Mouse (Mus musculus) forebrain, embryonic 15.5 days (tissue): Measurements from ENCODE around the gene C2cd4d. TPM values are rescaled to one million over a fixed set of nuclear protein-coding genes. Genes with fewer than 3 reads are reported as not detected.
A peak's percentile ranks its signal among the peaks of the same experiment; 100 is the strongest.

ENCODE experiments used
- ATAC-seq: fragments of 200-750 bp; cut with Nextera tagmentation; replicated peaks from 2 replicates; pipeline ENCODE4 v1.8.0; 2017; ENCODE audit warnings: mild to moderate bottlenecking, moderate TSS enrichment, moderate library complexity
- H3K27ac ChIP-seq: fragments of 300-500 bp; sonication (generic); replicated peaks from 2 replicates; pipeline ENCODE4 v1.5.1; 2015; ENCODE audit warnings: mild to moderate bottlenecking, inconsistent platforms
- H3K27me3 ChIP-seq: fragments of 300-500 bp; sonication (generic); 2 replicates; pipeline ENCODE4 v1.6.1; 2015; ENCODE audit warnings: inconsistent platforms
- H3K36me3 ChIP-seq: fragments of 300-500 bp; sonication (generic); 2 replicates; pipeline ENCODE4 v1.6.1; 2015; ENCODE audit warnings: mild to moderate bottlenecking, inconsistent platforms
- H3K4me1 ChIP-seq: fragments of 300-500 bp; sonication (generic); 2 replicates; pipeline ENCODE4 v1.6.1; 2015; ENCODE audit warnings: inconsistent platforms
- H3K4me2 ChIP-seq: fragments of 300-500 bp; sonication (generic); replicated peaks from 2 replicates; pipeline ENCODE4 v1.6.1; 2015; ENCODE audit warnings: mild to moderate bottlenecking, inconsistent platforms
- H3K4me3 ChIP-seq: fragments of 300-500 bp; sonication (generic); 2 replicates; pipeline ENCODE4 v1.5.1; 2015; ENCODE audit warnings: mild to moderate bottlenecking, inconsistent platforms
- H3K9ac ChIP-seq: fragments of 300-500 bp; sonication (generic); replicated peaks from 2 replicates; pipeline ENCODE4 v1.6.1; 2015; ENCODE audit warnings: mild to moderate bottlenecking, inconsistent platforms
- H3K9me3 ChIP-seq: fragments of 300-500 bp; sonication (generic); 2 replicates; pipeline ENCODE4 v1.6.1; 2016; ENCODE audit warnings: inconsistent platforms
- WGBS: fragments of 180-500 bp; shearing (Covaris S2); methylation state at CpG from one replicate; pipeline ENCODE4 v1.1.7; 2015; ENCODE audit warnings: mixed read lengths; 5-methylcytosine and 5-hydroxymethylcytosine counted together
- polyA plus RNA-seq: library from polyadenylated mRNA; unstranded; fragments of >200 nt; fragmentation: Nextera tagmentation; extraction: Ambion mirVana; gene quantifications from 2 replicates; pipeline ENCODE4 v1.2.1, GENCODE M21; 2015

Gene C2cd4d
- 1.3 and 1.7 TPM in 2 replicates for polyA plus RNA-seq

DNA sequence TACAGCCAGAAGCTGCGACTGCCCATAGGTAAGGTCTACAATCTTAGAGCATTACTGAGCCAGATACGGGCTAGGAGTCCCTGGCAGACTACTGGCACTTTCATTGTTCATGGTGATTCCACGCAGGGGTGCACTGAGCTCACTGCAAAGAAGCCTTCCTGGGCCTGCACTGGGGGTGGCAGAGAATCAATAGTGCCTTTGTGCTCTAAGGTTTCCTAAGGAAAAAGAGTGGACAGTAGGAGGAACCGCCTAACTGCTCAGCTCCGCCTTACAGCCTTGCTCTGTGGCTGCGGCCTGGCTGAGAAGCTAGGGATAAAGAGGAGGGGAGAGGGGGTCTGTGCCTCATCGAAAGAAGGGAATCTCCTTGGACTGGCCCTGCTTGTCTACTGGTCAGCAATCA lies at the start of gene C2cd4d:
Gene C2cd4d (plus strand): TSS at position 301 of the 400 bp plus-strand sequence.
- peaks cover 15% of the 10 kb centered on the region; the same call in 1 of the 2 replicates for H3K27me3 ChIP-seq
- WGBS, result 19% methylated on average over 7 of the region's 7 CpGs
- no peaks in the 10 kb centered on the region for H3K9me3 ChIP-seq
- peak within 1 kb of the TSS; percentile 59 for H3K4me3 ChIP-seq
- H3K4me1 ChIP-seq, result peaks cover 12% of the 10 kb centered on the region
- ATAC-seq, result no peak
- no peak within 1 kb of the TSS for H3K27ac ChIP-seq
- H3K4me2 ChIP-seq, result peak within 1 kb of the TSS; percentile 92
- peak within 1 kb of the TSS; percentile 75 for H3K9ac ChIP-seq
- H3K36me3 ChIP-seq, result no peaks in the 10 kb centered on the region

GRCm38 (mm10) chr3:94328681-94329080 lies 33.6 kb upstream of the C2cd4d start:
- Histone ChIP-seq H3K4me1 (no peaks in the 10 kb centered on the region), H3K36me3 (peaks cover 23% of the 10 kb centered on the region), H3K4me2 (no peak overlapping the region), H3K9ac (no peak overlapping the region), H3K27me3 (no peaks in the 10 kb centered on the region), H3K4me3 (no peak overlapping the region), H3K9me3 (no peaks in the 10 kb centered on the region), H3K27ac (no peak overlapping the region)
- no peak for ATAC-seq
- 65% methylated on average over 3 of the region's 3 CpGs for WGBS

GRCm38 (mm10) chr3:94334442-94334841 lies 27.8 kb upstream of the C2cd4d start:
- Histone ChIP-seq H3K9ac (no peak overlapping the region), H3K9me3 (no peaks in the 10 kb centered on the region), H3K36me3 (peaks cover 8% of the 10 kb centered on the region; the same call in 1 of the 2 replicates), H3K4me3 (no peak overlapping the region), H3K4me2 (no peak overlapping the region), H3K4me1 (no peaks in the 10 kb centered on the region), H3K27me3 (no peaks in the 10 kb centered on the region), H3K27ac (no peak overlapping the region)
- WGBS, result 93% methylated on average over 4 of the region's 4 CpGs
- no peak for ATAC-seq

GRCm38 (mm10) chr3:94338522-94338921 lies 23.7 kb upstream of the C2cd4d start:
- Histone ChIP-seq H3K9me3 (no peaks in the 10 kb centered on the region), H3K4me3 (no peak overlapping the region), H3K27me3 (no peaks in the 10 kb centered on the region), H3K4me2 (no peak overlapping the region), H3K9ac (no peak overlapping the region), H3K36me3 (no peaks in the 10 kb centered on the region), H3K27ac (no peak overlapping the region), H3K4me1 (0 out of 2 replicates have a peak, but pooled peaks cover 3% of the 10 kb centered on the region)
- no peak for ATAC-seq
- 82% methylated on average over 3 of the region's 3 CpGs for whole genome bisulfite sequencing

- ATAC-seq, result no peak
- H3K27ac ChIP-seq, result peak within 1 kb of the TSS; percentile 47
- 0 out of 2 replicates have a peak, but pooled peaks cover 3% of the 10 kb centered on the region for H3K4me1 ChIP-seq
- H3K4me3 ChIP-seq, result no peak within 1 kb of the TSS
- no peaks in the 10 kb centered on the region for H3K9me3 ChIP-seq
- no peak within 1 kb of the TSS for H3K4me2 ChIP-seq
- no peaks in the 10 kb centered on the region for H3K36me3 ChIP-seq
- H3K27me3 ChIP-seq, result no peaks in the 10 kb centered on the region
- WGBS, result 43% methylated on average over 3 of the region's 3 CpGs
- H3K9ac ChIP-seq, result no peak within 1 kb of the TSS
Observed at GRCm38 (mm10) chr3:94341959-94342422, 20.2 kb upstream of the C2cd4d start, which contains the start of gene Them5. Them5 (plus strand) TSS chr3:94342099.

- no peak overlapping the region for H3K9ac ChIP-seq
- H3K27ac ChIP-seq, result peak overlapping the region; percentile 47
- H3K4me1 ChIP-seq, result 0 out of 2 replicates have a peak, but pooled peaks cover 3% of the 10 kb centered on the region
- H3K9me3 ChIP-seq, result no peaks in the 10 kb centered on the region
- no peaks in the 10 kb centered on the region for H3K36me3 ChIP-seq
- peak; percentile 63 for ATAC-seq
- H3K4me2 ChIP-seq, result no peak overlapping the region
- no peaks in the 10 kb centered on the region for H3K27me3 ChIP-seq
- no peak overlapping the region for H3K4me3 ChIP-seq
- WGBS, result 63% methylated on average over 1 of the region's 1 CpGs
Observed at GRCm38 (mm10) chr3:94342552-94342951, 19.7 kb upstream of the C2cd4d start.

DNA sequence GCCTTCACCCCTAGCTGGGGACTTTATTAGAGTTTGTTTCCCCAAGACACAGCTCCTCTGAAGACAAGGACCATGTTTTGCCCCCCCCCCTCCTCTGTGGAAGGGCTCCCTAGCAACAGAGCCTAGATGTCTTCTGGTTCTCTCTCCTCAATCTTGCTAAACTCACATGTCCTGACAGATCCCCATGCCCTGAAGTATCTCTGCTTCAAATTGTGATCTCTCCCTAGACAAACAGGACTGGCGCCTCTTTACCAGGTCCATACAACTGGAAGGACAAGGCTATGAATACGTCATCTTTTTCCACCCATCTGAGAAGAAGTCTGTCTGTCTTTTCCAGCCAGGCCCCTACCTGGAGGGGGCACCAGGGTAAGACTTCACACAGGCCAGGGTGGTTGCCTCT lies 18.1 kb upstream of the C2cd4d start:
- no peak overlapping the region for H3K4me2 ChIP-seq
- H3K36me3 ChIP-seq, result no peaks in the 10 kb centered on the region
- no peak for ATAC-seq
- no peak overlapping the region for H3K4me3 ChIP-seq
- H3K9me3 ChIP-seq, result no peaks in the 10 kb centered on the region
- no peak overlapping the region for H3K9ac ChIP-seq
- 89% methylated on average over 2 of the region's 2 CpGs for WGBS
- H3K4me1 ChIP-seq, result 0 out of 2 replicates have a peak, but pooled peaks cover 3% of the 10 kb centered on the region
- no peaks in the 10 kb centered on the region for H3K27me3 ChIP-seq
- H3K27ac ChIP-seq, result no peak overlapping the region

DNA sequence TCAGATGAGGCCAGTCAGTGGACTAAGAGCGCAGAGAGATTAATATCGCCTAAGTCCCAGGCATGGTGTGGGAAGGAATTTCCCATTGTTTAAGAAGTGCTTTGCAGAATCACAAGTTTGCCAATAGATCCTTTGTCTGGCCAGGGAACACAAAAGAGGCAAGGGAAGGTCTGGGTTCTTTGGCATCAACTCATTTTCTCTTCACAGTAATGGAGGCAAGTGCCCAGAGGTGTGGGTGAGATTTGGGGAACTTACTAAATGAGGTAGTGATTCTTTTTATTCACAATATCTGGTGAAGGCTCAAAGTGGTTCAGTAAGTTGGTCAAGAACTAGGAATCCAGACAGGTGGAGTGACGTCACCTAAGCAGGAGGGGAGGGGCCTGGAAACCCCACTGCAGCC lies 17.3 kb upstream of the C2cd4d start:
- H3K36me3 ChIP-seq, result no peaks in the 10 kb centered on the region
- H3K27ac ChIP-seq, result no peak overlapping the region
- H3K9ac ChIP-seq, result no peak overlapping the region
- H3K4me3 ChIP-seq, result no peak overlapping the region
- 50% methylated on average over 3 of the region's 3 CpGs for WGBS
- H3K4me2 ChIP-seq, result no peak overlapping the region
- 0 out of 2 replicates have a peak, but pooled peaks cover 3% of the 10 kb centered on the region for H3K4me1 ChIP-seq
- no peak for ATAC-seq
- no peaks in the 10 kb centered on the region for H3K27me3 ChIP-seq
- H3K9me3 ChIP-seq, result no peaks in the 10 kb centered on the region

GRCm38 (mm10) chr3:94348146-94348545 lies 14.1 kb upstream of the C2cd4d start:
- no peaks in the 10 kb centered on the region for H3K9me3 ChIP-seq
- no peak overlapping the region for H3K9ac ChIP-seq
- no peaks in the 10 kb centered on the region for H3K36me3 ChIP-seq
- no peaks in the 10 kb centered on the region for H3K4me1 ChIP-seq
- no peak overlapping the region for H3K27ac ChIP-seq
- no peak for ATAC-seq
- WGBS, result 89% methylated on average over 2 of the region's 2 CpGs
- no peak overlapping the region for H3K4me3 ChIP-seq
- no peak overlapping the region for H3K4me2 ChIP-seq
- no peaks in the 10 kb centered on the region for H3K27me3 ChIP-seq

- H3K36me3 ChIP-seq, result no peaks in the 10 kb centered on the region
- no peak for ATAC-seq
- no peak overlapping the region for H3K27ac ChIP-seq
- H3K4me3 ChIP-seq, result no peak overlapping the region
- no peaks in the 10 kb centered on the region for H3K9me3 ChIP-seq
- peaks cover 12% of the 10 kb centered on the region for H3K4me1 ChIP-seq
- H3K4me2 ChIP-seq, result no peak overlapping the region
- 5% methylated on average over 1 of the region's 1 CpGs for WGBS
- peaks cover 11% of the 10 kb centered on the region; the same call in 1 of the 2 replicates for H3K27me3 ChIP-seq
- no peak overlapping the region for H3K9ac ChIP-seq
Observed at GRCm38 (mm10) chr3:94360812-94361211, 1.4 kb upstream of the C2cd4d start.

DNA sequence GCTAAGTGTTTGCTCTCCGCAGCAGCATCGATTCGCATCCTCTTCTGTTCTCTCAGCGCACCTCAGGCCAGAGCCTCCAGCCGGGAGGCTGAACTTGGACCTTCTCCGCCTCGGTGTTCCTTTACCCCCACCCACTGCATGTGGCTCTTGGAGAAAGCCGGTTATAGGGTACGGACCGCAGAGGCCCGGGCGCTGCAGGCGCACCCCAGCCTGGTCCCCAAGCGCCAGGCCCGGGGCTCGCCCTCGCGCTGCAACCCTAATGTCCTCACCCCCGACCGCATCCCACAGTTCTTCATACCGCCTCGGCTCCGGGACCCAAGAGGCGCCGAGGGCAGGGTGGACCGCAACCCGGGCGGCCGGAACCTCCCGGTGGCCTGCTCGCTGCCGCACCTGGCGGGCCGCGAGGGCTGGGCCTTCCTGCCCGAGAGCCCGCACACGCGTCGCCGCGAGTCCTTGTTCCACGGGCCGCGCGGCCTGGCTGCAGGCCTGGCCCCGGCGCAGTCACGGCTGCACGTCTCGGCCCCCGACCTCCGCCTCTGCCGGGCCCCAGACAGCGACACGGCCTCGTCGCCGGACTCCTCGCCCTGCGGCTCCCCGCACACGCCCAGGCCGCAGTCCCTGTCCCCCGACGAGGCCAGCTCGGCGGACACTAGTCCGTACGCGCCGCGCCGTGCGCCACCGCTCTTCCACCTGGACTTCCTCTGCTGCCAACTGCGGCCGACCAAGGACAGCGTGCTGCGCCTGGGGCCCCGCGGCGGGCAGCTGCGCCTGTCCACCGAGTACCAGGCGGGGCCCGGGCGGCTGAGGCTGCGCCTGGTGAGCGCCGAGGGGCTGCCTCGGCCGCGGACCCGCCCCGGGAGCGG lies 1.3 kb downstream of the C2cd4d start:
- peaks cover 15% of the 10 kb centered on the region; the same call in 1 of the 2 replicates for H3K27me3 ChIP-seq
- H3K36me3 ChIP-seq, result no peaks in the 10 kb centered on the region
- no peaks in the 10 kb centered on the region for H3K9me3 ChIP-seq
- ATAC-seq, result peak; percentile 79
- peak overlapping the region; percentile 59 for H3K4me3 ChIP-seq
- peak overlapping the region; percentile 75 for H3K9ac ChIP-seq
- whole genome bisulfite sequencing, result 7% methylated on average over 96 of the region's 97 CpGs
- H3K4me1 ChIP-seq, result peaks cover 12% of the 10 kb centered on the region
- H3K27ac ChIP-seq, result peak overlapping the region; percentile 53
- peak overlapping the region; percentile 92 for H3K4me2 ChIP-seq

DNA sequence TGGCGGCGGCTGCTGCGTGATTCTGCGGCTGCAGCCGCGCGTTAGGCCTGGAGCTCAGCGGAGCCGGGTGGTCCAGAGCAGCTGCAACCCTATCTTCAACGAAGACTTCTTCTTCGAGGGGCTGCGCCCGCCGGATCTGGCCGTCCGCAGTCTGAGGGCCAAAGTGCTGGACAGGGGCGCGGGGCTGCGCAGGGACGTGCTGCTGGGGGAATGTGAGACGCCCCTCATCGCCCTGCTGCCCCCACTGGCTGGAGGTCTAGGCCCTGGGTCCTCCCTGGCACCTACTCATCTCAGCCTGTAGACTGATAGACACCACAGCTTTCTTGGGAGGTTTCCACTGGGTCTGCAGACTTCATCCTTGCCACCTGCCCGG lies 1.9 kb downstream of the C2cd4d start:
- ATAC-seq, result peak; percentile 61
- WGBS, result 4% methylated on average over 23 of the region's 23 CpGs
- peak overlapping the region; percentile 92 for H3K4me2 ChIP-seq
- H3K9me3 ChIP-seq, result no peaks in the 10 kb centered on the region
- H3K4me1 ChIP-seq, result peaks cover 12% of the 10 kb centered on the region
- H3K9ac ChIP-seq, result peak overlapping the region; percentile 75
- peak overlapping the region; percentile 53 for H3K27ac ChIP-seq
- H3K27me3 ChIP-seq, result peaks cover 15% of the 10 kb centered on the region; the same call in 1 of the 2 replicates
- H3K36me3 ChIP-seq, result no peaks in the 10 kb centered on the region
- peak overlapping the region; percentile 59 for H3K4me3 ChIP-seq
